ENCODE assay signal across 8 mouse cellular contexts in genomic region chr3:60111889-60112646, GRCm38 (mm10). TPM values are rescaled to one million over a fixed set of nuclear protein-coding genes. Genes with fewer than 3 reads are reported as not detected.
DNase-seq lines count a peak whose midpoint lies in the region; ATAC-seq and TF ChIP-seq lines count a peak whose summit lies in the region.

No protein-coding gene starts in this region.

- no peaks in the 10 kb centered on the region for H3K4me1 ChIP-seq in lung, adult 2 months (ENCODE audit: control insufficient read depth, insufficient read depth, low read length)
- no peaks in the 10 kb centered on the region for H3K4me1 ChIP-seq in lung, postnatal 0 days (ENCODE audit: insufficient read depth, low read depth, low read length)

- H3K27ac ChIP-seq in lung, postnatal 0 days (ENCODE audit: low read length): no peak overlapping the region

- DNase-seq in frontal cortex, postnatal 14 days (ENCODE audit: low spot score in 2 of 2): no peak
- no peak for DNase-seq in lung, adult 2 months
- no peak for DNase-seq in lung, postnatal 4 days
- DNase-seq in c-Kit-positive CD71-positive TER-119-negative erythroid progenitor cells, embryonic 14.5 days (ENCODE audit: low read depth): peak; percentile 13
- DNase-seq in lung, postnatal 0 days (ENCODE audit: low spot score): peak; percentile 78
- DNase-seq in spleen, adult 18-20 months: no peak
- DNase-seq in testis, postnatal 14 days (ENCODE audit: low spot score): no peak

- peak; percentile 79; the same call in 1 of the 2 replicates for ATAC-seq in frontal cortex, adult (ENCODE audit: low TSS enrichment)
- ATAC-seq in lung, postnatal 0 days: no peak

- 68% methylated on average over 6 of the region's 6 CpGs for whole genome bisulfite sequencing in lung, adult 2 months
- WGBS in lung, postnatal 0 days: 64% methylated on average over 6 of the region's 6 CpGs

- H3K36me3 ChIP-seq in lung, postnatal 0 days (ENCODE audit: insufficient read depth, low read length): no peaks in the 10 kb centered on the region

- H3K27me3 ChIP-seq in lung, postnatal 0 days (replicated peaks; ENCODE audit: insufficient read depth, low read length): no peaks in the 10 kb centered on the region

- no peak for TF ChIP-seq EP300 in lung, postnatal 0 days (IDR thresholded peaks at IDR 0.05)

- H3K4me2 ChIP-seq in lung, postnatal 0 days (replicated peaks; ENCODE audit: low read depth, low read length): no peak overlapping the region

- no peak overlapping the region for H3K4me3 ChIP-seq in lung, adult 2 months (replicated peaks; ENCODE audit: extremely low read depth, low read depth, low read length)
- H3K4me3 ChIP-seq in lung, postnatal 0 days (ENCODE audit: low read depth, low read length): no peak overlapping the region

- peak; percentile 15; the same call in 1 of the 2 replicates for TF ChIP-seq CTCF in lung, adult 2 months (IDR thresholded peaks at IDR 0.05; ENCODE audit: insufficient read depth, low read length)
- peak; percentile 79 for TF ChIP-seq CTCF in lung, postnatal 0 days (IDR thresholded peaks at IDR 0.05)

- TF ChIP-seq POLR2A in lung, adult 2 months (IDR thresholded peaks at IDR 0.05; ENCODE audit: borderline replicate concordance, extremely low read depth, low read depth, low read length): no peak

- no peak overlapping the region for H3K9ac ChIP-seq in lung, postnatal 0 days (replicated peaks; ENCODE audit: low read depth)

- H3K9me3 ChIP-seq in lung, postnatal 0 days (ENCODE audit: low read length): no peaks in the 10 kb centered on the region

RNA-seq across cellular contexts. Expression of gene Sucnr1, which starts 30.4 kb away (rescaled TPM):
- polyA plus RNA-seq in lung, adult 2 months (2012; rRNA removed): 0.14 and 0.32 TPM in 2 replicates
- polyA plus RNA-seq in lung, postnatal 0 days (2015; fragmentation: Nextera tagmentation; extraction: Ambion mirVana): not detected in 2 replicates

Comparison
In these comparisons a context has a peak if more than half of its experiments do, and no peak if none do; other contexts are left out.
1. DNase-seq: peak in c-Kit-positive CD71-positive TER-119-negative erythroid progenitor cells, embryonic 14.5 days (single experiment) and lung, postnatal 0 days (single experiment); none in frontal cortex, postnatal 14 days (0 of 2), lung, adult 2 months (single experiment), lung, postnatal 4 days (0 of 2), spleen, adult 18-20 months (0 of 2) and testis, postnatal 14 days (single experiment).